Mouse (Mus musculus): Measurements from ENCODE around the gene Faap20. TPM values are rescaled to one million over a fixed set of nuclear protein-coding genes. Genes with fewer than 3 reads are reported as not detected.

Faap20 gene
- polyA plus RNA-seq, 1 experiment = 0.51 TPM

- Histone ChIP-seq H3K36me3 (ENCODE audit: control insufficient read depth) (no peaks in the 10 kb centered on the region), H3K4me3 (replicated peaks) (no peak overlapping the region), H3K4me1 (ENCODE audit: control insufficient read depth) (no peaks in the 10 kb centered on the region), H3K27me3 (ENCODE audit: control insufficient read depth) (no peaks in the 10 kb centered on the region), H3K9me3 (ENCODE audit: control insufficient read depth, low read length) (no peaks in the 10 kb centered on the region)
- TF ChIP-seq TAL1 (IDR thresholded peaks at IDR 0.05; ENCODE audit: low read length) = no peak
- no peak for TF ChIP-seq GATA1 (IDR thresholded peaks at IDR 0.05; ENCODE audit: low read length)
Observed at GRCm38 (mm10) chr4:155279054-155279453, 29.5 kb downstream of the Faap20 start.

GRCm38 (mm10) chr4:155279926-155280767 is 30.5 kb downstream of the Faap20 start:
- Histone ChIP-seq H3K4me1 (ENCODE audit: control insufficient read depth) (no peaks in the 10 kb centered on the region), H3K9me3 (ENCODE audit: control insufficient read depth, low read length) (no peaks in the 10 kb centered on the region), H3K4me3 (replicated peaks) (no peak overlapping the region), H3K27me3 (ENCODE audit: control insufficient read depth) (no peaks in the 10 kb centered on the region), H3K36me3 (ENCODE audit: control insufficient read depth) (no peaks in the 10 kb centered on the region)
- TF ChIP-seq GATA1 (IDR thresholded peaks at IDR 0.05; ENCODE audit: low read length) = no peak
- no peak for TF ChIP-seq TAL1 (IDR thresholded peaks at IDR 0.05; ENCODE audit: low read length)

GRCm38 (mm10) chr4:155280768-155281121 is 31.1 kb downstream of the Faap20 start:
- no peaks in the 10 kb centered on the region for H3K4me1 ChIP-seq (ENCODE audit: control insufficient read depth)

GRCm38 (mm10) chr4:155281227-155281626 is 31.6 kb downstream of the Faap20 start:
- no peaks in the 10 kb centered on the region for H3K27me3 ChIP-seq (ENCODE audit: control insufficient read depth)
- H3K4me1 ChIP-seq (ENCODE audit: control insufficient read depth) = no peaks in the 10 kb centered on the region
- no peak overlapping the region for H3K4me3 ChIP-seq (replicated peaks)

More at GRCm38 (mm10) chr4:155280768-155281121, 31.1 kb downstream of the Faap20 start:
- Histone ChIP-seq H3K4me3 (replicated peaks) (no peak overlapping the region), H3K27me3 (ENCODE audit: control insufficient read depth) (no peaks in the 10 kb centered on the region), H3K9me3 (ENCODE audit: control insufficient read depth, low read length) (no peaks in the 10 kb centered on the region), H3K36me3 (ENCODE audit: control insufficient read depth) (no peaks in the 10 kb centered on the region)
- TF ChIP-seq TAL1 (IDR thresholded peaks at IDR 0.05; ENCODE audit: low read length) = no peak
- no peak for TF ChIP-seq GATA1 (IDR thresholded peaks at IDR 0.05; ENCODE audit: low read length)

GRCm38 (mm10) chr4:155281652-155282051 is 32.0 kb downstream of the Faap20 start:
- TF ChIP-seq TAL1 (IDR thresholded peaks at IDR 0.05; ENCODE audit: low read length) (no peak), GATA1 (IDR thresholded peaks at IDR 0.05; ENCODE audit: low read length) (no peak)
- Histone ChIP-seq H3K9me3 (ENCODE audit: control insufficient read depth, low read length) (no peaks in the 10 kb centered on the region), H3K4me1 (ENCODE audit: control insufficient read depth) (no peaks in the 10 kb centered on the region), H3K4me3 (replicated peaks) (no peak overlapping the region), H3K36me3 (ENCODE audit: control insufficient read depth) (no peaks in the 10 kb centered on the region), H3K27me3 (ENCODE audit: control insufficient read depth) (no peaks in the 10 kb centered on the region)

More at GRCm38 (mm10) chr4:155281227-155281626, 31.6 kb downstream of the Faap20 start:
- TF ChIP-seq GATA1 (IDR thresholded peaks at IDR 0.05; ENCODE audit: low read length) = no peak
- no peak for TF ChIP-seq TAL1 (IDR thresholded peaks at IDR 0.05; ENCODE audit: low read length)
- no peaks in the 10 kb centered on the region for H3K9me3 ChIP-seq (ENCODE audit: control insufficient read depth, low read length)
- no peaks in the 10 kb centered on the region for H3K36me3 ChIP-seq (ENCODE audit: control insufficient read depth)

- TF ChIP-seq TAL1 (IDR thresholded peaks at IDR 0.05; ENCODE audit: low read length) (no peak), GATA1 (IDR thresholded peaks at IDR 0.05; ENCODE audit: low read length) (no peak)
- H3K4me3 ChIP-seq (replicated peaks) = no peak overlapping the region
Observed at GRCm38 (mm10) chr4:155282231-155282630, 32.6 kb downstream of the Faap20 start.

GRCm38 (mm10) chr4:155283001-155283503 is 33.5 kb downstream of the Faap20 start:
- no peaks in the 10 kb centered on the region for H3K27me3 ChIP-seq (ENCODE audit: control insufficient read depth)
- H3K4me3 ChIP-seq (replicated peaks) = no peak overlapping the region
- no peak for TF ChIP-seq GATA1 (IDR thresholded peaks at IDR 0.05; ENCODE audit: low read length)
- TF ChIP-seq TAL1 (IDR thresholded peaks at IDR 0.05; ENCODE audit: low read length) = no peak
- no peaks in the 10 kb centered on the region for H3K36me3 ChIP-seq (ENCODE audit: control insufficient read depth)
- H3K4me1 ChIP-seq (ENCODE audit: control insufficient read depth) = no peaks in the 10 kb centered on the region
- H3K9me3 ChIP-seq (ENCODE audit: control insufficient read depth, low read length) = no peaks in the 10 kb centered on the region

More at GRCm38 (mm10) chr4:155282231-155282630, 32.6 kb downstream of the Faap20 start:
- Histone ChIP-seq H3K27me3 (ENCODE audit: control insufficient read depth) (no peaks in the 10 kb centered on the region), H3K36me3 (ENCODE audit: control insufficient read depth) (no peaks in the 10 kb centered on the region), H3K4me1 (ENCODE audit: control insufficient read depth) (no peaks in the 10 kb centered on the region), H3K9me3 (ENCODE audit: control insufficient read depth, low read length) (no peaks in the 10 kb centered on the region)

- no peak overlapping the region for H3K4me3 ChIP-seq (replicated peaks)
- H3K27me3 ChIP-seq (ENCODE audit: control insufficient read depth) = no peaks in the 10 kb centered on the region
- H3K9me3 ChIP-seq (ENCODE audit: control insufficient read depth, low read length) = no peaks in the 10 kb centered on the region
- H3K36me3 ChIP-seq (ENCODE audit: control insufficient read depth) = no peaks in the 10 kb centered on the region
- no peaks in the 10 kb centered on the region for H3K4me1 ChIP-seq (ENCODE audit: control insufficient read depth)
- TF ChIP-seq GATA1 (IDR thresholded peaks at IDR 0.05; ENCODE audit: low read length) = no peak
- no peak for TF ChIP-seq TAL1 (IDR thresholded peaks at IDR 0.05; ENCODE audit: low read length)
Observed at GRCm38 (mm10) chr4:155283585-155283984, 34.0 kb downstream of the Faap20 start.

- no peaks in the 10 kb centered on the region for H3K4me1 ChIP-seq (ENCODE audit: control insufficient read depth)
- TF ChIP-seq TAL1 (IDR thresholded peaks at IDR 0.05; ENCODE audit: low read length) (no peak), GATA1 (IDR thresholded peaks at IDR 0.05; ENCODE audit: low read length) (no peak)
Observed at GRCm38 (mm10) chr4:155284521-155285379, 35.1 kb downstream of the Faap20 start.

More at GRCm38 (mm10) chr4:155284521-155285379, 35.1 kb downstream of the Faap20 start:
- H3K9me3 ChIP-seq (ENCODE audit: control insufficient read depth, low read length) = no peaks in the 10 kb centered on the region
- no peaks in the 10 kb centered on the region for H3K27me3 ChIP-seq (ENCODE audit: control insufficient read depth)
- H3K4me3 ChIP-seq (replicated peaks) = no peak overlapping the region
- no peaks in the 10 kb centered on the region for H3K36me3 ChIP-seq (ENCODE audit: control insufficient read depth)
